Mouse (Mus musculus): ENCODE results near the gene Pycr1. TPM values are rescaled to one million over a fixed set of nuclear protein-coding genes. Genes with fewer than 3 reads are reported as not detected.

Gene Pycr1
- total RNA-seq, 1 experiment from 2014 or later: 9.9 TPM

- peak; percentile 73 for ATAC-seq (replicated peaks; ENCODE audit: low read depth, poor library complexity, severe bottlenecking)
Observed at GRCm38 (mm10) chr11:120612763-120613162, 30.8 kb downstream of the Pycr1 start.

DNA sequence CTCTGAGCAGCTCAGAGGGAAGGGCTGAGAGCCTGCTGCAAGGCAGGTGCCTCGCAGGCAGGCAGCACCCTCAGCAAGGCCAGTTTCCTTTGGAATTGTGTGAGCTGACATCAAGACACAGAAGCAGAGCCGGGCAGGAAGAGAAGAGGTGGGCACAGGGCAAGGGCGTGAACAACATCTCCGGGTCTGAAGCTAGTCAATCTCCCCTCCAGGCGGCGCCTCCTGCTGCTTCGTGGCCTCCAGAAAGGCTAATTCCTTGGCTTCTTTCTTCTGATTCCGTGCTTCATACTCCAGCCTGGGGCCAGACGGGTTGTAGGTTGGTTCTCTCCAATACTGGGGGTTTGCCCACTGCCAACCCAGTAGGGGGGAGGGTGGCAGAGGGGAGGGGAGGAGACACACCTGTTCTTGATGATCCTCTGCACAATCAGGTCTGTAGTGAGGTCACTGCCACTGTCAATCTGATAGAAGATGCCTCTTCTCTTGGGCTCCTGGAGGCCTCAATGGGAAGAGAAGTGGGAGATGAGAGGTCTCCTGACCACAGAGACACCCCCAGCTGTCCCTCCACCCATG is 33.0 kb downstream of the Pycr1 start:
- ATAC-seq (replicated peaks; ENCODE audit: low read depth, poor library complexity, severe bottlenecking): no peak

DNA sequence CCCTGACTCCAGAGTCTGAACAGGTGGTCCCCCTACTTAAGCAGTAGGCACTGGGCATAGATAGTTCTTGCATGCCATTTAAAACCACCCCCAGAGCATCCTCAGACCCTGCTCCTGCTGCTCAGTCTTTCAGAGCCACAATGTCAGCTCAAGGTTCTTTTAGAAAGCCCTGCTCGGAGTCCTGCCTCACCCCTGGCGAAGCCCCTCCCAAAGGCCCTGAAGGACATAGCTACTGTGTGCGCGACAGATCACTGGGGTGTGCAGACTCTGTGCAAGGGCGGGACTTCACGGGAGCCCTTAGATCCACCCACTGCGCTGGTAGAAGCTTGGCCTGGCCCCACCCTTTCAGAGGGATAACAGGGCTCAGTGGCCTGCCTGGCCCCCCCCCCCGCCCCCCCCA is 34.3 kb downstream of the Pycr1 start:
- ATAC-seq (replicated peaks; ENCODE audit: low read depth, poor library complexity, severe bottlenecking): no peak

DNA sequence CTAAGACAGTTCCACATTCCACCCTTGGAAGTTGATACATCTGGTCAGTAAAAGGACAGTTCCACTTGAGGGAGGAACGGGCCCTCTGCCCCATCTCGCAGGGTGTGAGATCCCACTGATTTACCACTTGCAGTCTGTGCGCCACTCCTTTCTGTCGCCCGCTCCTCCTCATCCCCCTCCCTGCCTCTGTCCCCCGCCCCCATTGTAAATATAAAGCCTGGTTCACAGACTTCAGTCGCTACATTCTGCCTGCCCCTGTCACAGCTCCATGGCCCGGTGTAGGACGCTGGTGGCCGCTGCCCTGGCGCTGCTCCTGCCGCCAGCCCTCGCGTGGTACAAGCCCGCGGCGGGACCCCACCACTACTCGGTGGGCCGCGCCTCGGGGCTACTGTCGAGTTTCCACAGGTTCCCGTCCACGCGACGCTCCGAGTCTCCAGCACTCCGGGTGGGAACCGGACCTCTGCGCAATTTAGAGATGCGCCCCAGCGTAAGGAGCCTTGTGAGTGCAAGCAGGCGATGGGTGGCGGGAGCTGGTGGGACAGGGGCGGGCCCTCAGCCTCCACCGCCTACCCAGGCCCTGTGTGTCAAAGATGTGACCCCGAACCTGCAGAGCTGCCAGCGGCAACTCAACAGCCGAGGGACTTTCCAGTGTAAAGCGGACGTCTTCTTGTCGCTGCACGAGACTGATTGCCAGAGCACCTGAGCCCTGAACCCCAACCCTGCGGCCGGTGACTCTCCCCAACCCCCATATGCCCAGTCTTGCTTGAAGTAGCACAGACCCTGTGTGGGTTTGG is 35.1 kb downstream of the Pycr1 start, which contains the start of gene Npb:
Gene Npb, plus strand, starts transcription at position 237 of the 794 bp plus-strand sequence.
- no peak for ATAC-seq (replicated peaks; ENCODE audit: low read depth, poor library complexity, severe bottlenecking)

DNA sequence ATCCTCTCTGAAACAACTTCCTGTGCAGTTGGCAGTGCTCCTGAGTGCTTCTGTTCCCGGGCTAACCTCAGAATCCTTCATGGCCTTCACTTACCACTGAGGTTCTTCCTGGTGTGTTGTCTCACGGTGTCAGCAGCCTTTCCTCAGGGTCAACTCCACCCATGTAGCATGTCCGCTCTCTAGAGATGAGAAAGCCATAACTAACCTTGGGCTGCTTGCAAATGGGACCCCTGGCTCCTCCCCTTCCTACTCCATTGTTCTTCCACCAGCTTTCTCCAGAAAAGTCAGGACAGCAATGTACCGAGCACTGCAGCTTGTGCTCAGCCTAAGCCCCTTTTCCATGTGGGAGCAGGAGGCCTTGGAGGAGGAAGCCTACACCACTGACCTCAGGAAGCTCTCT is 36.8 kb downstream of the Pycr1 start:
- no peak for ATAC-seq (replicated peaks; ENCODE audit: low read depth, poor library complexity, severe bottlenecking)

- ATAC-seq (replicated peaks; ENCODE audit: low read depth, poor library complexity, severe bottlenecking): no peak
Observed at GRCm38 (mm10) chr11:120605667-120606066, 37.9 kb downstream of the Pycr1 start.

DNA sequence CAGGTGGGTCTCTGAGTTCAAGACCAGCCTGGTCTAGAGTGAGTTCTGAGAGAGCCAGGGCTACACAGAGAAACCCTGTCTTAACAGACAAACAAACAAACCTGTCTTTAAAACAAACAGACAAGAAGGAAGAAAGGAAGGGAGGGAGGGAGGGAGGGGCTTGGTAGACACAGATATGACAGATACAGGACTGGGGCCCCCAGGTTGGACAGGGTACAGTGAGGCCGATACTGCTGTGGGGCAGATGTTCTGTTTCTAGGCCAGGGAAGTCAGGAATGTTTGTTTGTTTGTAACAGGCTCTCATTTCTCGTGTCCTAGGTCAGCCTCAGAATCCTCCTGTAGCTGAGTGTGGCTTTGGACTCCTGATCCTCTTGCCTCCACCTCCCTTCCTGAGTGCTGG is 40.0 kb downstream of the Pycr1 start:
- no peak for ATAC-seq (replicated peaks; ENCODE audit: low read depth, poor library complexity, severe bottlenecking)

GRCm38 (mm10) chr11:120600716-120601115 is 42.9 kb downstream of the Pycr1 start:
- ATAC-seq (replicated peaks; ENCODE audit: low read depth, poor library complexity, severe bottlenecking): no peak

- no peak for ATAC-seq (replicated peaks; ENCODE audit: low read depth, poor library complexity, severe bottlenecking)
Observed at GRCm38 (mm10) chr11:120598990-120599549, 44.5 kb downstream of the Pycr1 start.

DNA sequence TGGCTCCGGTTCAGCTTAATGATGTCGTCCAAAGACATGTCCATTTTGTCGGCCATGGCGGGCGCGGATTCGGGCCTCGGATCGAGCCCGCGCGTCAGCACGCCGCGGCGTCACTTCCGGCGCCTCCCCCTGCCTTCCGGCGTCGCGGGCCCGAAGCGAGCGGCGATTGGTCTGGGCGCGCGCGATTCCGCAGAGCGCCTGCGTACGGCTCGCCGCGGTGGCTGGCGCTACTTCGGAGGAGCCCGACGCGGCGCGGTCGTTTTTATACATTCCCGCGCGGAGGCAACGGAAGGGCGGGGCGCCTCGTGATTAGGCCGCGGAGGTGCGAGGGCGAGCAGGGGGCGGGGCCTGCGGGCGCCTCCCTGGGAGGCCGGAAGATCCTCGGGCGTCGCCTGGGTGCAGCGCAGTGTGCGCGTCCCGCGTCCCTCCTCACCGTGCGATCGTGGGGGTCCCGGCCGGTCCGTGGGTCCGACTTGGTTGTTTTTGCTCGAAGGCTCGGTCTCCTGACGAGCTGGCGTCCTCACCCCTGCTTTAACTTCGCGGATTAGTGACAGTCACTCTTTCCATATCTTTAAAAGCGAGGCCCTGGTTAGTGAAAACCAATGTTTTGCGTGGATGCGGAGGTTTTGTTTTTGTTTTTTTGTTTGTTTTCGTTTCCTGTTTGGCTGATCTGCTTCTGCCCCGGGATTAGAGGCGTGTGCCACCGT is 45.1 kb downstream of the Pycr1 start, which contains the start of the genes Alyref and Anapc11:
Gene Alyref, minus strand, starts transcription at position 83 of the 707 bp plus-strand sequence.
Gene Anapc11, plus strand, starts transcription at position 139 of the 707 bp plus-strand sequence.
- peak; percentile 93 for ATAC-seq (replicated peaks; ENCODE audit: low read depth, poor library complexity, severe bottlenecking)

- ATAC-seq (replicated peaks; ENCODE audit: low read depth, poor library complexity, severe bottlenecking): no peak
Observed at GRCm38 (mm10) chr11:120597240-120598235, 46.0 kb downstream of the Pycr1 start.

- peak; percentile 67 for ATAC-seq (replicated peaks; ENCODE audit: low read depth, poor library complexity, severe bottlenecking)
Observed at GRCm38 (mm10) chr11:120588531-120588930, 55.0 kb downstream of the Pycr1 start.

Other genes starting within 250 kb of the Pycr1 start
- gene Nploc4, start 206.1 kb downstream of the Pycr1 start, total RNA-seq (2017): 29.8 and 37.9 TPM in 2 replicates
- gene Tspan10, start 201.1 kb downstream of the Pycr1 start, total RNA-seq (2017): not detected in 2 replicates
- not detected in 2 replicates for gene Pde6g, start 190.3 kb downstream of the Pycr1 start, total RNA-seq (2017)
- 6.5 and 13.6 TPM in 2 replicates for gene Oxld1, start 185.7 kb downstream of the Pycr1 start, total RNA-seq (2017)
- 73.3 and 101 TPM in 2 replicates for gene Ccdc137, start 185.7 kb downstream of the Pycr1 start, total RNA-seq (2017)
- gene Arl16, start 176.2 kb downstream of the Pycr1 start, total RNA-seq (2017): 7.7 and 9.4 TPM in 2 replicates
- gene Mrpl12, start 159.2 kb downstream of the Pycr1 start, total RNA-seq (2017): 121 and 140 TPM in 2 replicates
- 8.2 and 12.1 TPM in 2 replicates for gene Slc25a10, start 151.9 kb downstream of the Pycr1 start, total RNA-seq (2017)
- gene Gcgr, start 113.1 kb downstream of the Pycr1 start, total RNA-seq (2017): not detected in 2 replicates
- 26.5 and 31.0 TPM in 2 replicates for gene Mcrip1, start 94.0 kb downstream of the Pycr1 start, total RNA-seq (2017)
- not detected in 2 replicates for gene Ppp1r27, start 92.6 kb downstream of the Pycr1 start, total RNA-seq (2017)
- gene P4hb, start 70.5 kb downstream of the Pycr1 start, total RNA-seq (2017): 494 and 545 TPM in 2 replicates
- 148 and 170 TPM in 2 replicates for gene Arhgdia, start 62.1 kb downstream of the Pycr1 start, total RNA-seq (2017)
- gene Alyref, start 45.4 kb downstream of the Pycr1 start, total RNA-seq (2017): 248 and 287 TPM in 2 replicates
- gene Anapc11, start 45.3 kb downstream of the Pycr1 start, total RNA-seq (2017): 27.2 and 32.1 TPM in 2 replicates
- not detected in 2 replicates for gene Npb, start 35.3 kb downstream of the Pycr1 start, total RNA-seq (2017)
- gene Pcyt2, start 25.8 kb downstream of the Pycr1 start, total RNA-seq (2017): 34.5 and 38.6 TPM in 2 replicates
- 45.8 and 50.4 TPM in 2 replicates for gene Sirt7, start 18.5 kb downstream of the Pycr1 start, total RNA-seq (2017)
- 20.3 and 22.1 TPM in 2 replicates for gene Mafg, start 10.2 kb downstream of the Pycr1 start, total RNA-seq (2017)
- not detected in 2 replicates for gene Myadml2, start 4.4 kb upstream of the Pycr1 start, total RNA-seq (2017)
- gene Notum, start 17.4 kb upstream of the Pycr1 start, total RNA-seq (2017): not detected in 2 replicates
- gene Aspscr1, start 29.2 kb upstream of the Pycr1 start, total RNA-seq (2017): 31.8 and 44.9 TPM in 2 replicates
- gene Cenpx, start 70.0 kb upstream of the Pycr1 start, total RNA-seq (2017): 81.5 and 113 TPM in 2 replicates
- 30.3 and 30.9 TPM in 2 replicates for gene Lrrc45, start 70.2 kb upstream of the Pycr1 start, total RNA-seq (2017)
- gene Rac3, start 77.7 kb upstream of the Pycr1 start, total RNA-seq (2017): not detected in 2 replicates
- gene Dcxr, start 83.5 kb upstream of the Pycr1 start, total RNA-seq (2017): 8.4 and 9.5 TPM in 2 replicates
- gene Cbr2, start 88.3 kb upstream of the Pycr1 start, total RNA-seq (2017): not detected in 2 replicates
- 18.9 and 25.7 TPM in 2 replicates for gene Hmga1b, start 119.0 kb upstream of the Pycr1 start, total RNA-seq (2017)
- gene Rfng, start 140.4 kb upstream of the Pycr1 start, total RNA-seq (2017): 4.8 and 5.6 TPM in 2 replicates
- gene Gps1, start 140.5 kb upstream of the Pycr1 start, total RNA-seq (2017): 66.0 and 88.2 TPM in 2 replicates
- 43.2 and 57.9 TPM in 2 replicates for gene Dus1l, start 152.6 kb upstream of the Pycr1 start, total RNA-seq (2017)
- gene Fasn, start 180.8 kb upstream of the Pycr1 start, total RNA-seq (2017): 46.0 and 62.3 TPM in 2 replicates

Measured in common myeloid progenitor, adult 5-6 weeks (primary cell).